Mouse (Mus musculus): Measurements from ENCODE around the gene Zfp704. TPM values are rescaled to one million over a fixed set of nuclear protein-coding genes. Genes with fewer than 3 reads are reported as not detected.

Gene Zfp704
- total RNA-seq, 2 experiments from 2014 or later, result 38.3 to 38.9 TPM

DNA sequence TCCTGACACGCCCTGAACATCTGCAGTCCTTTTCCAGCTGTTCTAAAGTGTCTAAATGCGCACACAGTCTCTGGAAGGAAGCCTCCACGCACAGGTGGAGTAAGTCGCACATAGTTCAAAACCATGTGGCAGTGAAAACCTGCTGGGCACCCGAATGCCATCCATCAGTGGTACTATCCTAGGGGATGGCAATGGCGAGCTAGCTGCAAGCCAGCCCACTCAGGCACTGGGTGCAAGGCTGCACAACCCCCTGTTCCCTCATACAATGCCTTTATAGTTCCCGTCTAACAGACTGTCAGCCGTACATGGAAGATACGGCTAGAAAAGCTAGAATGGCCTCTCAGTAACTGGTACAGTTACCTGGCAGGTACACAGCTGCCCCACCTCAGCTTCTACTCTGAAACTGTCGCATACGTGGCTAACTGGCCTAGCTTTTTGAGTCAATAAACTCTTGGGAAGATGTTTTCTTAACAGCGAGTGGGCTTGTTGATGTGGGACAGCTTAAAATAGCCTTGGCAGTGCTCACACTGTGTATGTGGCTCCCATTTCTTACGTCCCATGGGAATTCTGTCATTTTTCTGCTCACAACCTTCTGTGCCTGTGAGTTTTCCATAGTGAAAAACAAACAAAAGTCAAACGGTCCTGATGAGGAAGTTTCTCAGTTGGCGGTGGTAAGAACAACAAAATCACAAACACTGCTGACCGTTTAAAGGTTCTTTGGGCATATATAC lies 176.9 kb downstream of the Zfp704 start:
- no peak for DNase-seq (ENCODE audit: low spot score in 2 of 2)

DNA sequence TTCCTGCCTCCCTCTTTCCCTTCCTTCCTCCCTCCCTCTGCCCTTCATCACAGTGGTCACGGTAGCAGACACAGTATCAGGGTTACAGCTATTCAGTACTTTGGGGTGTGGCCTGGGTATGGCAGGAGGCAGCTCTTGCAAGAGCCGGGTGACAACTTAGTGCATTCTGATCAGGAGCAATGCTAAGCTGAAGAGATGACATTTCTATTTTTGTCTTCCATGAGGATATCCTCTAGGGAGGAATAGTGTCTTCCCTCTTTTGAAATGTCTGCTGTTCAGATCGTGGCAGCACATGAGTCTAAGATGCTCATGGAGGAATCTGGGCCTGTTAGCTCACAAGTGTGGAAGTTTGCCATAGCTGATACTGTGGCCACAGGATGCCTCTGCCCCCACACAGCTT lies 177.7 kb downstream of the Zfp704 start:
- DNase-seq (ENCODE audit: low spot score in 2 of 2), result no peak

GRCm38 (mm10) chr3:9429946-9430345 lies 179.9 kb downstream of the Zfp704 start:
- no peak for DNase-seq (ENCODE audit: low spot score in 2 of 2)

- no peak for DNase-seq (ENCODE audit: low spot score in 2 of 2)
Measured at GRCm38 (mm10) chr3:9427826-9428225, 182.1 kb downstream of the Zfp704 start.

GRCm38 (mm10) chr3:9425661-9426060 lies 184.2 kb downstream of the Zfp704 start:
- DNase-seq (ENCODE audit: low spot score in 2 of 2), result no peak

DNA sequence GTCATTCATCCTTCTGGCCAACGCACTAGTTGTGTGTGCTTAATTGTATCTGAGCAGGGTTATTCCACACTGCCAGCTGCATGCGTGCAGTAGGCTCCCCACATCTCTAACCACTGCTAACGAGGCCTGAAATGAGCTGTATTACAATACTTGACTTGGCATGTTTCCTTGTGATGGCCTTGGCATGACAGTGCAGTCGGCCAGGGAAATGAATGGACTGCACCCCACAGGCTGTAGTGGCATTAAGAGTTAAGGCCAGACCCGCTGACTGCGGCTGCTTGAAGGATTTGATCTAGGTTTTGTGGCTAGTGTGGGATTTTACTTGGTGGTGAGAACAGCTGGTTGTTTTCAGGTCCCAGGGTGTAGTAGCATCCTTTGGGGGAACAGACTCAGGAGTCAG lies 185.2 kb downstream of the Zfp704 start:
- no peak for DNase-seq (ENCODE audit: low spot score in 2 of 2)

GRCm38 (mm10) chr3:9423669-9424068 lies 186.2 kb downstream of the Zfp704 start:
- no peak for DNase-seq (ENCODE audit: low spot score in 2 of 2)

- no peak for DNase-seq (ENCODE audit: low spot score in 2 of 2)
Measured at GRCm38 (mm10) chr3:9408896-9409295, 201.0 kb downstream of the Zfp704 start.

GRCm38 (mm10) chr3:9407801-9408200 lies 202.1 kb downstream of the Zfp704 start:
- no peak for DNase-seq (ENCODE audit: low spot score in 2 of 2)

DNA sequence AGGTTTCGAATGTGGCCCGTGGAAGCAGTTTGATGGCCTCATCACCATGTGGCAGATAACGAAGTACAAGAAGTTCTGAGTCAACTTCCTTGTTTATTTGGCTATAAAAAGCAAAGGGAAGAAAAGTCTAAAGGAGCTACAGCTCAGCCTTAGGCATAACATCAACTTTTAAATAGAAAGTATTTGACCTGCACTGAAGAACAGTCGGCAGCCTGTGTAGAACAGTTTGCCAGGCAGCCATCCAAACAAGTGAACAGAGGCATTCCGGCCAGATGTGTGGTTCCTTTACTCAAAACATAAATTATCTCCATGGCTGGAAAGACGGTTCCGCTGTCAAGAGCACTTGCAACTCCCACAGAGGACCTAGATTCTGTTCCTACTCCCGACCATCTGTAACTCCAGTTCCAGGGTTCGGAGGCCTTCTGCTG lies 202.8 kb downstream of the Zfp704 start:
- DNase-seq (ENCODE audit: low spot score in 2 of 2), result no peak

DNA sequence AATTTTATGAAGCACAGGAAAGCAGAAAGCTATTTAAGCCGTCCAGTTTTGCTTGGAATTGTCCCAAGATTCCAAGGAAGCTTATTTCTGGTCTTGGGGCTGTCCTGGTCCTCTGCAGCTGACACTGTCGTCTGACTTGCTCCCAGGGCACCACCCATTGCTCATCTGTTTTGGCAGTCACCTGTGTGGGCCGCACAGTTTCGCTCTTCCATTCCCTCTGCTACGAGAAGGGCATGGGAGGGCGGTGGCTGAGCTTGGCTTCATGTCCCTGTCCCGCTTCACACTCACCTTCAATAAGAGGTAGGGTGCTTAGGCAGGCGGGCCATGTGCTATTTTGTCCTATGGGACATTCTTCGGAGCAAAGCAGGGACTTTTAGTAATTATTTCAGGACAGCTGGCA lies 204.5 kb downstream of the Zfp704 start:
- no peak for DNase-seq (ENCODE audit: low spot score in 2 of 2)

DNA sequence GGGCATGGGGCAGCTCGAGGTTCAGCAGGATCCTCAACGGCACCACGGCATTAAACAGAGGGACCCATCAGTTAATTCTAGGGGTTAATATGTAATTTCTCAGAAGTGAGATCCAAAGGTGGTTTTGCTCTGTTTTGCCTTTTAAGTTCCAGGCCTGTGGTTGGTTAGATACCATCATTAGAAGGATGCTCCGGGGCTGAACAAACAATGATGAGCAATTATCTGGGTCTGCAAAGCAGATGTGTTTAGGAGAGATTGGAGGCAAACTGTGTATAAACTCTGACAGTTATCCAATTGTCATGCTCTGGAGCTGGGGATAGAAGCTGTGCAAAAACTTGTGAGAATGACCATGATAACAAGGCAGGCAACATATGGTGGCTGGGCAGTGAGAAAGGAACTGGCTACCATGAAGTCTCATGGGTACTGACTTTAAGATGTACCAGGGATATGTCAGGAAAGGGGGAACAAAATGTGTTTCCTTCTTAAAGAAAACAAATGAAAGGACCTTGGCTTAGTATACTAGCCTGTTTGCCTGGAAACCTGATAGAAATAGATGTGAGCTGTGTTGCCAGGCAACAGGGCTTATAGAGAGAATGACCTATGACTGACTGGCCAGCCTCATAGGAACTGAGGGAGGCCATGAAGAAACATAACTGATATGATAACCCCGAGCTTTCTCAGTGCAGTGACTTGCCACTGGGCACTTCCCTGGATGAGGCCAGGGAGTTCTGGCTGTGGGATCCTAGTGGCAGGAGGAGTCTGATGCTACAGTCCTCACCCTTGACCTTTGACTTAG lies 206.4 kb downstream of the Zfp704 start:
- DNase-seq (ENCODE audit: low spot score in 2 of 2), result no peak

DNA sequence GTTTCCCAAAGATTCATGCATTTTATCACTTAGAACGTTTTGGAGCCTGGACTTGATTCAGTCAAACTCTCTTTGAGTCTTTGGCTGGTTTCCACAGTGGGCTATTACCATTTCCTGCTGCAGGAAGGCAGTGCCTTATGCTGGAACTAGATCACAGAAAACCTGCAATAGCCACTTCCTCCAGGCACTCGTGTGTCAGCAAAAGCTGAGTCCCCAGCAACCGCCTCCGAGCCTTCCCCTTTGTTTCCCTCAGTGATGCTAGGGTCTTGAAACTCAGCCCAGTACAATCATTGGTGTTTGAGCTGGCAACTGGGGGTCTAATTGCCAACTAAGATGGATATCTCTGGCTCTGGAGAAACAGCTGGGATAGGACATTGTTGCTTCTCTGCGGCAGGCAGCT lies 207.0 kb downstream of the Zfp704 start:
- DNase-seq (ENCODE audit: low spot score in 2 of 2), result peak in 1 of 2 experiments; percentile 40

DNA sequence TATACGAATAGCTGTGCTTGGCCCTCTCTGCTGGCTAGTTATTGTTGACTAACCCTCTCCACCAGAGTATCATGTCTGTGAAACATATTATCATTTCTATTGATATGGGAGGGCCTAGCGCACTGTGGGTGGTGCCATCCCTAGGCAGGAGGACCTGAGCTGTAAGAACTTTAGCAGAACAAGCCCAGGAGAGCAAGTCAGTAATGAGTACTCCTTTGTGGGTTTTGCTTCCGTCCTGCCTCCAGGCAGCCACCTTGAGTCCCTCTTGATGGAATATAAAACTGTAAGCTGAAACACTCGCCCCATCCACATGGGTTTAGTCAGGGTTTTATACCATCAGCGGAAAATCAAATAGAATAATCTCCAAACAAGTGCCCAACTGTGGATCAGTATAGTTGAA lies 207.5 kb downstream of the Zfp704 start:
- DNase-seq (ENCODE audit: low spot score in 2 of 2), result no peak

DNA sequence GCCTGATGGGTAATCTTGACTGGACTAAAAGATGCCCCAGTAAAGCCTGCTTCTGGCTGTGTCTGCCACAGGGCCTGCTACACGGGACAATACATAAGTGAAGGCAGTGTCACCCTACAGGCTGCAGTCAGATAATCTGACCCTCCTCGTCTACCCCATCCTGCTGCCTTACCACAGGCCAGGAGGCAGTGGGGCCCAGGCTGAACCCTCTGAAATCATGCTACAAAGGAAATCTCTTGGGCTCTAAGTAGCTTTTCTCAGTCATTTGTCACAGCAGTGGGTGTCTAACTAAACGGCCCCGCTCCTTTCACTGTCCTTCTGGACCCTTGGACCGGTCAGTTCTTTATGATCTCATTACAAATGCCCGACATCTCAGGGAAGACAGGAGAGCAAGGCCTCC lies 208.2 kb downstream of the Zfp704 start:
- no peak for DNase-seq (ENCODE audit: low spot score in 2 of 2)

GRCm38 (mm10) chr3:9400886-9401221 lies 209.0 kb downstream of the Zfp704 start:
- no peak for DNase-seq (ENCODE audit: low spot score in 2 of 2)

DNA sequence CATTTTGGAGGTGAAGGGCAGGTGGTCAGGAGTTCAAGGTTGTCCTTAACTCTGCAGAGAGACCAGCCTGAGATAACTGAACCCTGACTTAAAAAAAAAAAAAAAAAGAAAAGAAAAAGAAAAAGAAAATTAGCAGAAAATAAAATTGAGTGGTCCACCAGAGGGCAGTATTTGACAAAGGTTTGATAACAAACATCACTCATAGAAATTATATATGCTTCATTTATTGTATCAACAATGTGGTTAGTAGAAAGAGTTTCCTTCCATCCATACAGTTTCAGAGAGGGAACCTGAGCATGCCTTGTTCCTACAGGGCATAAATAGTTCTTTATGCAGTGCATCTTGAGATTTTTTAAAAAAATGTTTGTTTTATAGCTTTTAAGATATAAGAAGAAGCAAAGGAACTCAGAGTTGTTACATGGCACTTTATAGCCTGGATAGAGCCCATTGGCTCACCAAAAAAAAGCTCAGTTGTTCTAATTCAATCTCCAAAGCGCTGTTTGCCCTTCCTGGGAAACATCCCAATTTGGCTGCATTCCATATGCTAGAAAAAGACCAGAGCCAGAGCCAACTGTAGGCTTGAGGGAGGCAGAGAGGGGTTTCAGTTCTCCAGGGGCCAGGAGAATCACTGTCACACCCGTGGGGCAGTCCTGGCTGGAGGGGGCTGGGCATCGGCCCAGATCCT lies 209.5 kb downstream of the Zfp704 start:
- DNase-seq (ENCODE audit: low spot score in 2 of 2), result peak; percentile 42 to 82

GRCm38 (mm10) chr3:9398271-9398670 lies 211.6 kb downstream of the Zfp704 start:
- DNase-seq (ENCODE audit: low spot score in 2 of 2), result no peak
